Mouse (Mus musculus): ENCODE measurements around the gene 4931406P16Rik. TPM values are rescaled to one million over a fixed set of nuclear protein-coding genes. Genes with fewer than 3 reads are reported as not detected.

Gene 4931406P16Rik
- total RNA-seq, 1 experiment from 2014 or later: 28.0 TPM

GRCm38 (mm10) chr7:34266421-34266820 lies 46.9 kb downstream of the 4931406P16Rik start:
- no peak for ATAC-seq (replicated peaks in 1 of 2; ENCODE audit: insufficient read depth in 1 of 2, low FRiP score in 2 of 2, low TSS enrichment in 1 of 2, low read depth in 1 of 2, poor library complexity in 2 of 2, severe bottlenecking in 2 of 2)

GRCm38 (mm10) chr7:34265876-34266346 lies 47.4 kb downstream of the 4931406P16Rik start:
- peak; percentile 89 to 97 for ATAC-seq (replicated peaks in 1 of 2; ENCODE audit: insufficient read depth in 1 of 2, low FRiP score in 2 of 2, low TSS enrichment in 1 of 2, low read depth in 1 of 2, poor library complexity in 2 of 2, severe bottlenecking in 2 of 2)

GRCm38 (mm10) chr7:34263437-34263836 lies 49.9 kb downstream of the 4931406P16Rik start:
- no peak for ATAC-seq (replicated peaks in 1 of 2; ENCODE audit: insufficient read depth in 1 of 2, low FRiP score in 2 of 2, low TSS enrichment in 1 of 2, low read depth in 1 of 2, poor library complexity in 2 of 2, severe bottlenecking in 2 of 2)

- ATAC-seq (replicated peaks in 1 of 2; ENCODE audit: insufficient read depth in 1 of 2, low FRiP score in 2 of 2, low TSS enrichment in 1 of 2, low read depth in 1 of 2, poor library complexity in 2 of 2, severe bottlenecking in 2 of 2): no peak
These were observed 54.9 kb downstream of the 4931406P16Rik start for GRCm38 (mm10) chr7:34258407-34258806.

GRCm38 (mm10) chr7:34257279-34257678 lies 56.1 kb downstream of the 4931406P16Rik start:
- no peak for ATAC-seq (replicated peaks in 1 of 2; ENCODE audit: insufficient read depth in 1 of 2, low FRiP score in 2 of 2, low TSS enrichment in 1 of 2, low read depth in 1 of 2, poor library complexity in 2 of 2, severe bottlenecking in 2 of 2)

GRCm38 (mm10) chr7:34255916-34256315 lies 57.4 kb downstream of the 4931406P16Rik start:
- no peak; a peak in 1 of 4 replicates for ATAC-seq (replicated peaks in 1 of 2; ENCODE audit: insufficient read depth in 1 of 2, low FRiP score in 2 of 2, low TSS enrichment in 1 of 2, low read depth in 1 of 2, poor library complexity in 2 of 2, severe bottlenecking in 2 of 2)

- ATAC-seq (replicated peaks in 1 of 2; ENCODE audit: insufficient read depth in 1 of 2, low FRiP score in 2 of 2, low TSS enrichment in 1 of 2, low read depth in 1 of 2, poor library complexity in 2 of 2, severe bottlenecking in 2 of 2): no peak
These were observed 58.2 kb downstream of the 4931406P16Rik start for GRCm38 (mm10) chr7:34255137-34255536.

GRCm38 (mm10) chr7:34252030-34252429 lies 61.3 kb downstream of the 4931406P16Rik start:
- ATAC-seq (replicated peaks in 1 of 2; ENCODE audit: insufficient read depth in 1 of 2, low FRiP score in 2 of 2, low TSS enrichment in 1 of 2, low read depth in 1 of 2, poor library complexity in 2 of 2, severe bottlenecking in 2 of 2): peak; percentile 55 to 71

- ATAC-seq (replicated peaks in 1 of 2; ENCODE audit: insufficient read depth in 1 of 2, low FRiP score in 2 of 2, low TSS enrichment in 1 of 2, low read depth in 1 of 2, poor library complexity in 2 of 2, severe bottlenecking in 2 of 2): no peak
These were observed 62.6 kb downstream of the 4931406P16Rik start, which contains the start of gene Gm6096 for GRCm38 (mm10) chr7:34250738-34251137. Gm6096 (plus strand) TSS chr7:34251038.

GRCm38 (mm10) chr7:34246870-34247499 lies 66.4 kb downstream of the 4931406P16Rik start:
- ATAC-seq (replicated peaks in 1 of 2; ENCODE audit: insufficient read depth in 1 of 2, low FRiP score in 2 of 2, low TSS enrichment in 1 of 2, low read depth in 1 of 2, poor library complexity in 2 of 2, severe bottlenecking in 2 of 2): no peak

GRCm38 (mm10) chr7:34242176-34242575 lies 71.2 kb downstream of the 4931406P16Rik start:
- ATAC-seq (replicated peaks in 1 of 2; ENCODE audit: insufficient read depth in 1 of 2, low FRiP score in 2 of 2, low TSS enrichment in 1 of 2, low read depth in 1 of 2, poor library complexity in 2 of 2, severe bottlenecking in 2 of 2): no peak

GRCm38 (mm10) chr7:34238086-34238485 lies 75.3 kb downstream of the 4931406P16Rik start:
- no peak for ATAC-seq (replicated peaks in 1 of 2; ENCODE audit: insufficient read depth in 1 of 2, low FRiP score in 2 of 2, low TSS enrichment in 1 of 2, low read depth in 1 of 2, poor library complexity in 2 of 2, severe bottlenecking in 2 of 2)

- ATAC-seq (replicated peaks in 1 of 2; ENCODE audit: insufficient read depth in 1 of 2, low FRiP score in 2 of 2, low TSS enrichment in 1 of 2, low read depth in 1 of 2, poor library complexity in 2 of 2, severe bottlenecking in 2 of 2): no peak
These were observed 77.7 kb downstream of the 4931406P16Rik start for GRCm38 (mm10) chr7:34235602-34236001.

GRCm38 (mm10) chr7:34234610-34235561 lies 78.5 kb downstream of the 4931406P16Rik start:
- peak in 1 of 2 experiments; percentile 1; a peak in 1 of 4 replicates for ATAC-seq (replicated peaks in 1 of 2; ENCODE audit: insufficient read depth in 1 of 2, low FRiP score in 2 of 2, low TSS enrichment in 1 of 2, low read depth in 1 of 2, poor library complexity in 2 of 2, severe bottlenecking in 2 of 2)

GRCm38 (mm10) chr7:34233909-34234609 lies 79.3 kb downstream of the 4931406P16Rik start:
- peak; percentile 79 to 87 for ATAC-seq (replicated peaks in 1 of 2; ENCODE audit: insufficient read depth in 1 of 2, low FRiP score in 2 of 2, low TSS enrichment in 1 of 2, low read depth in 1 of 2, poor library complexity in 2 of 2, severe bottlenecking in 2 of 2)

- no peak for ATAC-seq (replicated peaks in 1 of 2; ENCODE audit: insufficient read depth in 1 of 2, low FRiP score in 2 of 2, low TSS enrichment in 1 of 2, low read depth in 1 of 2, poor library complexity in 2 of 2, severe bottlenecking in 2 of 2)
These were observed 80.3 kb downstream of the 4931406P16Rik start for GRCm38 (mm10) chr7:34232785-34233725.

All from hematopoietic stem cell, adult 5-6 weeks (primary cell).